Mouse (Mus musculus) 416B (cell line): ENCODE results near the gene Slco2a1.
"Not testable (repeated sequence)": the region's sequence is repeated elsewhere in the genome, so short reads cannot be mapped to it uniquely, and the experiment has no call there.

Experiments
- DNase-seq: peaks from one replicate; pipeline ENCODE4 v3.0.0; 2011; ENCODE audit warnings: low read depth

Slco2a1 gene

DNA sequence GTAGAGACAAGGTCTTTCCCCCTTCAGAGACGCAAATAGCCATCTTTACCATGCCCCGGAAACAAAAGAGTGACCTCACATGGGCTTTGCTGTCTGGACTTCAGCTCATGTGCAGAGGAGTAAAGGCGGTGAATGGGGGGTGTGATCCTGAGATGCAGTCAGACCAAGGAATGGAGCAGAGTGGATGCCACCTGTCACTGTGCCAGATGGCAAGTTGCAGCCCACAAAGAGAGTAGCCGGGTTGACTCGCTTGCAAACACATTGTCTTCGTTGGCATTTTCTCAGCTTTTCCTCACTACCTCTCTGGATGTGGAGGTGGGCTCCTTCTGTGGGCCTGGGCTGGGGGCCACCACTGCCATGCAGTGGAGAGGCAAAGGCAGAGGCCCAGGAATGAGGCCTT, 98.2 kb downstream of the Slco2a1 start:
- DNase-seq = no peak

DNA sequence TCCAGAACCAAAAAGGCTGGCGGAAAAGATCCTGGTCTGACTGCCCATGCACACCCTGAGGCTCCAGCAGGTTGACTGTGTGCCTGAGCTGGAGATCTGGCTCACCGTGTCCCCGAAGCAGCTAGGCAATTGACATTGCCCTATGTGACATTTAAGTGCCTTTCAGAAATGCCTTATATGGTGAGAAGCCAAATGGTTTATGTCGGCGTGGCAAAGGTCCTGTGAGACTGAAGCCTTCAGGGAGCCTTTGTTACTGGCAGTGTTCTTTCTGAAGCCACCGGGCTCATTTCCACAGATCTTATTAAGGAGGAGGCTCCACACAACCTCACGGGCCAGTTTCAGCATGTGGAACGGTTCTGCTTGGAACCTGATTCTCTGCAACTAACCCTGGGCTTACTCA, 98.8 kb downstream of the Slco2a1 start:
- DNase-seq = no peak

DNA sequence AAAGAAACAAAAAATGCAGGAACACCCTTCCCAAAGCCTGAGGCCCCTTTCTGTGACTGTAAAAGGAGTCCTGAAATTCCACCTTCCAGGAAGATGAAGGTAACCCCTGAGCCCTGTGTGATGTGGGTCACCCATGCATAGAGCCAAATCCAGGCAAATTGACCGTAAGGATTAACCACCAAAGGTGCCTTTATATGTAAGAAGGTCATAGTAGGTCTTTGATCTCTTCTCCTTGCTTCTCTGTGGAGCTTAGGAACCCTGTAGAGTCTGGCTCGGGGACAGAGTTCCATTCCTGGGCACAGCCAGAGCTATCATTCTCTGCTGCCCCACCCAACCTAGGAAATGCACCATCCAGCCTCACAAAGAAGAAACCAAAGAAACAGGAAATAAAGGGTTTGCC, 100.1 kb downstream of the Slco2a1 start:
- DNase-seq = no peak

DNA sequence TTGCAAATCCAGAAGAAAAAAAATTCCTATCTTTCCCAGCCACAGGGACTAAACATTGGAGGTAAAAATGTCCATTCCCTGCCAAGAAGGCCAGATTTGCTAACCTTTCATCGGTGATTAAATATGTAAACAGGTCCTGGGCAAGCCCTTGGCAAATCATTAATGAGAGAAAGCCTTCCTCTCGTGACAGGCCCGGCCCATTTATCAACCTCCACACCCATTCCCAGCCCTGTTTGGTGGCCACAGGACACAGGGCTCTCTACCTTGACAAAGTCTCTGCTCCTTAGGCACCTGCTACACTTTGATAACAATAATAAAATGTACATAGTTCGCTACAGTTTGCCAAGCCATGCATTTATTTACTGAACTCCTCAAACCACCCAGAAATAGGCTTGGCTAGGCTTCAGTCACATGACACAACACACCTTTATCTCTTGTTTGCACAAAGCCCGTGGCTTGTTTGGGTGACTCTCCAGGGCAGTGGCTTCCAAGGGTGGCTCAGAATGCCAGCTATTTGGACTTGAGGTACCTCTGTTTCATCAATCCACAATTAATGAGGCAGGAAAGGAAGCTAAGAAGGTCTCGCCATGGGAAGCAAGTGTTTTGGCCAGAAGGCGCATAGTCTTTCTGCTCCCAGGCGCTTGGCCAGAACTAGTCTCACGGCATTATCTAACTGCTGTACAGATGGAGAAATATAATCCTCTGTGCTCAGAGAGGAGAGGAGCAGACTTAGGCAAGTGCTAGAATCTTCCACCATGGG, 101.8 kb downstream of the Slco2a1 start:
- DNase-seq = no peak

DNA sequence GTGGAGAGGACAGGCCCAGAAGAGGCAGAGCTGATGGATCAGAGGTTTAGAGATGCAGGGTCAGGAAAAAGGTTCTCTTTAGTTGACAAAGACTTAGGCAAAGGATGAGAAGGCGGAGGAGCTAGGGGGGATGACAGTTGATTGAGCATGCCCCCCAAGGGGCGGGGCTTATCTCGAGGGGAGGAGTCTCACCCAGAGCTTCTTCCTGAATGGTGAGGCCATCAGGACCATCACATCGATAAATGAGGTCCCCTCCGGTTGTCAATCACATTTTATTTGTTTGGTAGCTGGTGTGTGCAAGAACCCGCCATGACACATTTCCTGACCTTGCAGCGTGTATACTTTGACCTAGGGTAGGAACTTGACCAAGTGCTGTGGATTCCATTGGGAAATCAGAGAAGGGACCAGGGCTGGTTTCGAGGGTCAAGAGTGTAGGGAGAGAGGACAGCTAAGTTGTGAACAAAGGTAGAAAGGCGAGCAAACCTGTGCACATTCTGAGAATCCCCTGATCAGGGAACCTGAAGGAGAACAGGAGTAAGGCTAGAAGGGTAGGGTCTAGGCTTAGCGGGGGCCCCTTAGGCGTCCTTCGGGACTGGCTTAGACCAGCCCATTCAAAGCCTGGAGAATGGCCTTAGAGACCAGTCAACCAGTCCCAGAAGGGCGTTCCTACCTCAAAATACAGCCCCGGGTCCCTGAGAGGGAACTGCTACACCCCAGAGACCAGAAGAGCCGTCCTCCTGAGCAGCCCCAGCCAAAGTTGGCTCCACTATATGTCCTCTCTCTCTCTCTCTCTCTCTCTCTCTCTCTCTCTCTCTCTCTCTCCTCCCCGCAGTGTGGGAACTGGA, 102.7 kb downstream of the Slco2a1 start:
- no peak for DNase-seq

DNA sequence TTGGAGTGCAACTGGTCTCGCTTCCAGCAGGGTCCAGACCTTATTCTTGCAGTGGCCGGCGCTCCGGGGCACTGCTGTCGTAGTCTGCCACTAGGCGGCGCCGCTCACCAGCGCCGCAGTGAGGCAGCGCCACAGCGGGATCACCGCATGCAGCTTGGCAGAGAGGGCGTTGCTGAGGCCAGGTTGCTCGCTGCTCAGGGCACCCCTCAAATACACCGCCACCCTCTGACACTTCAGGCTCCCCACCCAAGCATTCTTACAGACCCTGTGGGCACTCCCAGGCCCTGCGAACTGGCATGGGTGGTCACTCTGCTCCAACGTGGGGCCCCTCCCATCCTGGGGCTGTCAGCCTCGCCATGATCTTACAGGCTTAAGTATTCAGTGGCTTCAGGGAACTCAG, 103.7 kb downstream of the Slco2a1 start:
- DNase-seq = no peak

DNA sequence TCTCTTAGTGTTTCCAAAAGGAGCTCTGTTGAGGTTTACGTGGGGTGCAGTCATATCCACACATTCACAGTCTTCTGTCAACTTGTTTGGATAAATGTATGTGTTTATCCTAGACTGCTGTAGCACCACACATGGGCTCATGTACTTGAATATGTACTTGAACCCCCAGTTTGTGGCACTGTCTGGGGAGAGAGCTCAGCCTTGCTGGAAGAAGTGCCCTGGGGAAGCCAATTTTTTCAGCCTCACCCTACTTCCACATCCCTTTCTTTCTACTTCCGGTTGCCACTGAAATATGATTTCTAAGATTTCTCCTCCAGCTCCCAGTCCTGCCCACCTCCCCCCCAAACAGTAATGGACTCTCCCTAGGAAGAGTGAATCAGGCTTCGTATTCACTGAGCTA, 105.2 kb downstream of the Slco2a1 start:
- no peak for DNase-seq

DNA sequence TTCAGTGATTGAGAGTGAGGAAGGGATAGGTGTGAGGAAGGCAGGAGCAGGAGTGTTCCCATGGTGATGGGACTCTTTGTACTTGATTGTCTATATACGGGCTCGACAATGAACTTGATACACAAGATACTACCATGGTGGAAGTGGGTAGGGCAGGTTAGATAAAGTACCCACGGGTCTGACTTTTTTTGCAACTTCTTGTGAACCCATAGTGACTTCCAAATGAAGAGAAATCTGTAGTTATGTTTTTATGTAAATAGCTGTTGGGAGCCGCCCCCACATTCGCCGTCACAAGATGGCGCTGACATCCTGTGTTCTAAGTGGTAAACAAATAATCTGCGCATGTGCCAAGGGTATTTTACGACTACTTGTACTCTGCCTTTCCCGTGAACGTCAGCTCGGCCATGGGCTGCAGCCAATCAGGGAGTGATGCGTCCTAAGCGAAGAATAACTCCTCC, 119.9 kb downstream of the Slco2a1 start:
- not testable (repeated sequence) for DNase-seq

DNA sequence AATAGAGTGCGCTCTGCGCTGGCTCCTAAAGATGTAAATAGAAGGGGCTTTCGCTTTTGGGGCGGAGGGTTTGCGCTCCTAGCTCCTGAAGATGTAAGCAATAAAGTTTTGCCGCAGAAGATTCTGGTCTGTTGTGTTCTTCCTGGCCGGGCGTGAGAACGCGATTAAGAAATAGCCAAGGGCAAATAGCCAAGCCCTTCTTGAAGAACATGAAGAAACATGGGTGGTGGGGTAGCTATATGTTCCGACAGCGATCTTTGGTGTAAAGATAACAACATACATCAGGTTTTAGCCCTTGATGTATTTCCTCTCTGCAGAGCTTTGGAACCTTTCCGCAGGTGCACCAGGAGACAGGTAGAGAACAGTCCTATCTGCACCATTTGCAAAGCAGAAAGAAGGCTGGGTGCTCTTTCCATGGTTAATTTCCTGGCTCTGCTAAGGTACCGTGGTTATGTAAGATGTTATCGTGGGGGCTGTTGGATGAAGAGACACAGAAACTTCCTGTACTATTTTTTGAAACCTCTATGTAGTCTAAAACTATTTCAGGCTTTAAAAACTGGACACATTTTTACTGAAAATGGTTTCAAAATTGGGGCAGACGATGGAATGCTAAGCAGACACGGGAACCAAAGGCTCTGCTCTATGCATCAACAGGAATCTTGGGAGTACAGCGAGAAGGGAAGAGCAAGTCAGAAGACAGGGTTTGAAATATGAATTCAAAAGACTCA, 120.6 kb downstream of the Slco2a1 start:
- no peak for DNase-seq

DNA sequence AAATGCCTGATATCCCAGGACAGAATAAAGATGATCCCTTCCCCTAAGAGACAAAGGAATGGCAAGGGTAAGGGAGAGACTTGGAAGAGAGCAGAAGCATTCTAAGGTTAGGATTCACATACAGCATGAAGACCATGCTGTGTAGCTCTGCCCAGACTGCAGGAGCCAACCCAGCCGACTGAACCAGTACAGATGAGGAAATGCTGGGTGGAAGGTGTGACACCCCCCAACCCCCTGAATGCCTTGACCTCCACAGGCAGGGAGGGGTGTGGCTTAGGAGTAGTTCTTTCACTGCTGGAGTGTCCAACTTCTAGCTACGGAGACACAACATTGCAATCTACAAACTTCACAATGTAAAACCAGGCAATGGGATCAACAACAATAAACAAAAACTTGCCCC, 121.4 kb downstream of the Slco2a1 start:
- DNase-seq = no peak

DNA sequence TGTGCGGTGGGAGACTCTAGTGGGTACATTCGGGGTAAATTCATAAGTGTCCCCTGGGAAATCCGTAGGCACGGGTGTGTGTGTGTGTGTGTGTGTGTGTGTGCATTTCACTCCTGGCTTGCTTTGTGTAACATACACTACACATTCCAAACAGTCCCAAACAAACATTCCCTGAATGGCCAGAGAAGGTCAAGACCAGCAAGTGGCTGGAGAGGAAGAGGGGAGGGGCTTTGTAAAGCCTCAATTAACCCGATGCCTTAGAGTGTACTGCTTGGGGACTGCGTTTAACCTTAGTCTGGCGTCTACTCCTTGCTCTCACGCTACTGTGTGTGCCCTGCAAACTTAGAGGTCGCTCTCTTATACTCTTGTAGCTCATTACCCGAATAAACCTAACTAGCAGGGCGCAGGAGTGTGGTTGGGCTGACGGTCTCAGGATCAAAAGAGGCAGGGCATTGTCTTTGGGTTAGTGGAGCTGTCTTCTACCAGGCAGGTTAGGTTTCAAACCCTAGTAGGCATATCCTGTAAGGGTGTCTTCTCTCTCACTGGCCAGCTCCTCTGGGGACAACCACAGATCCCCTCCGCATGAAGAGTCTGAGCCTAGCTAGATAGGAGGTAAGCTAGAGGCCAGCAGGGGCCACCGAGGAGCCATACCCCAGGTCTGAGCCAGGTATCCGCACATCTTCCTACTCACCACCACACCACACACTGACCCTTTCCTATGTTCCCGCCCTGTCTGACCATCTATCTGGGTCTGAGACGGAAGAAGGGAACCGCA, 122.4 kb downstream of the Slco2a1 start:
- no peak for DNase-seq

DNA sequence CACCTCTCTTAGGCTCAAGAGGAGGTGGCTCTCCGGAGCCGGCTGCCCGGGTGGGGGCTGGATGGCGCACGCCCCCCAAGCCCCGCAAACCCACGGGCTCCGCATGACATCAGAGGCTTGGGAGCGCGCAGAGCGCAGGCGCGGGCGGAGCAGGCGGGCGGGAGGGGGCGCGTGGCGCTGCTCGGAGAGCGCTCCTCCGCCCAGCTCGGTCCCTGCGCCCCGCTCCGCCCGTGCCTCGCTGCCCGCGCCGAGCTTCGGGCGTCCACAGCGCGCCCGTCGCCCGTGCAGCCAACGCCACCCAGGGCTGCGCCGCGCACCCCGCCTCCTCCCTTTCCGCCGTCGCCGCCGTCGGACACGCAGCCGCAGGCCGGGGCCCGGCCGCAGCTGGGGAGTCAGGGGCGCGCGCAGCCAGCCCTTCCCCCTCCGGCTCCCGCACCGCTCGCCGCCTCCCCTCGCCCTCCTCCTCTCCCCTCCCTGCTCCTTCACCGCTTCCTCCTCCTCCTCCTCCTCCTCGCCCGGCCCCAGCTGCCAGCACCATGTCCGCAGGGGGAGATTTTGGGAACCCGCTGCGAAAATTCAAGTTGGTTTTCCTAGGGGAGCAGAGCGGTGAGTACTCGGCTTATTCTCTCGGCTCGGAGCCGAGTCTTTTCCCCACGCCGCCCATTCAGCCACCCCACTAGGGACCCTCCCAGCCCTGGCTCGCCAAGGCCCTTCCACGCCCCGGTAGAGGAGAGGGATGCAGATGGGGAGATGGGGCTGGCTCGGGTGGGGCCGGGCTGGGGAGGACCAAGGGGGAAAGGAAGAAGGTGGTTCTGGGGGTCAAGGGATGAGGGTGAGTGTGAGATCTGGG, 123.3 kb downstream of the Slco2a1 start, which contains the start of gene Rab6b:
Rab6b (plus strand) TSS at position 167 of the 850 bp plus-strand sequence.
- DNase-seq = no peak

DNA sequence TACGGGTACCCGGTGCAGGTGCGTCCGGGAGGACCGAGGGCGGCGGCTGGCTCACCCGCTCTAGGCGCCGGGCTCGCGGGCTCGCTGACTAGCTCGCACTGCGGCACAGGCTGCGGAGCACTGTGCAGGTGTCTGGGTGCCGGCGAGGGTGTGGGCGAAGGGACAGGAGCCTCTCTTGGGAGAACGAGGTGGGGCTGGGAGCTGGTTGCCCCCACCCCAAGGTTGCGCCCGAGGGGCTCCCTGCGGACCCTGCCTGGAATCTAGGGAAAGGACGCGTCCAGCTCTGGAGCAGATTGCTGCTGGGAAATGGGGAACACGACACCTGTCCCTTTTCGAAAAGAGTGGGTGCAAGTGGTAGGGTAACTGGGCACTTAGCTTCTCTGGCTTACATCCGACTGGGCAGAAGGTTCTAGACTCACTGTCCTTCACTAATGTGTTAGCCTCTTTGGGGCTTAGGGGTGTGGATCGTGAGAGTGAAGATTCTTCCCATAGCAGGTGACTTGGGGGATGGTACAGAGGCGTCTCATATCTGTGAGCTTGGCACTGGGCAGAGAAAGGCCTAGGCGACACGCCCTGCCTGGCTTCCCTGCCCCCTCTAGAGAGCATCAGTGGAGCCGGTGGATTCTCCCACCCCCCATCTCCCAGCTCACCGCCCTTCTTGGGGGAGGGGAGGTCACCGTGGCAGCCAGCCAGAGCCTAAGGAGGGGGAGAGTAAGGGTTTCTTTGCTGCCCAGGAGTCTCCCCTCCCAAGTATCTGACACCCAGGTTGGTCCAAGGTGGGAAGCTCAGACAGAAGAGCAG, 124.2 kb downstream of the Slco2a1 start:
- DNase-seq = no peak

DNA sequence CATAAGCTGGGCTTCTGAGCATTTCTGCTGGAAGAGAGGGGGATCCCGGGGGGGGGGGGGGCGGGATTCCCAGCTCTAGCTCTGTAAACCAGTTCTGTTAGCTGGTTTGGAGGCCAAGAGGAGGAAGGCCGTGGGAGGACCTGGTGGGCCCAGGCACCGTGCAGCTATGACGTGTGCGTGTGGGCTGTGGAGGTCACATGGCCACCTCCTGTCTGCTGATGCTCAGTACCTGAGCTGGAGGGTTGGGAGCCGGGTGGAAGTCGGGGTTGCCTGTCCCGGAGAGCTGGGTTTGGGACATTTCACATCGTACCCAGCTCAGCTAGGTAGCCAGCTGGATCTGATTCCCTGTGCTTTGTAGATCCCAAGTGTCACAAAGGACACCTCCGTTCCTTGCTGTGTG, 124.8 kb downstream of the Slco2a1 start:
- no peak for DNase-seq

DNA sequence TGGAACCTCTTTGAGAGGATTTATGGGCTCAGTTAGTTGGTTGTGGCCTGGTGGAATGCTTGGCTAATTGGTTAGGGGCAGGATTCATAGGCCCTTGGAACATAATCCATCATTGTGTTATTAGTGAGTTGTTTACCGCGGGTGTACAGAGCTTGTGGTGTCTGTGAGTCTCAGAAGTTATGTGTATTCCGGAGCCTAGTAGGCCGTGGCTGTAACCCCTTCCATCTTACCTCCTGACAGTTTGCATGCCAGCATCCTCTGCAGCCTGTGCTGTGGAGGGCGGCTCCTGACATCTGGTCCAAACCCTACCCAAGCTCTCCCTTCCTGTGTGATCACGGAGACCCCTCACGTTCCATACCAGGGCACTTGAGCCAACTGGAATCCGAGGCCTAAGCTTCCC, 125.8 kb downstream of the Slco2a1 start:
- no peak for DNase-seq

DNA sequence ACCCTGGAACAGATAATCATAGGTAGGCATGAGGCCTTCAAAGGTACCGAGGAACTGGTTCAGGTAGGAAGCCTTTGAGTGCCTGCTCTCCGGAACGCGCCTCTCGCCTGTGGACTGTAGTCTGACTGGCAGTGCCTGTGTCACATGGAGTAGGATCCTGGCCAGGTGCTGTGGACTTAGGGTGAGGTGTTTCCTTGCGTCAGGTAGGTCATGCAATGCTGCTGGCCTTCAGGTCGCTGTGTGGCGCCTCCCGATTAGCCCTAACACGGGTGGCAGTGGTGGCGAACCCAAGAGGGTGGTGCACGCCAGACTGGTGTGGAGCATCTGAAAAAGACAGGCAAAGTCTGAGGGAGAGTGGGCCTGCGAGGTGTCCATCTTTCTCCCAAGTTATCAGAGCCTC, 126.4 kb downstream of the Slco2a1 start:
- DNase-seq = no peak

DNA sequence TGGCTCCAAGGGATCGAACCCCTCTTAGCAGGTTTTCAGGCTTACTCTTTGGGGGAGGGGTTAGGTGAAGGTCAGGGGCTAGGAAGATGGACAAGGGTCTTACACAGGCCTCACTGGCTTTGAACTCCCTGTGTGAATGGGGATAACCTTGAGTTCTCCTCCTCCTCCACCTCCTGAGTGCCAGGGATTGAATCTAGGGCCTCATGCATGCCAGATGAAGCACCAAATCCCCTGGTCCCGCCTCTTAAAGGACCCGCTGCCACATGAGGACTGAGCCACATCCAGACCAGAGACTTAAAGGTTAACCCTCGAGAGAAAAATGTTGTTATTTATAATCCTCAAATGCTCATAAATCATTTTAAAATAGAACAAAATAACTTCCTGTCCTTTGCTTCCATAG, 128.4 kb downstream of the Slco2a1 start:
- no peak for DNase-seq

DNA sequence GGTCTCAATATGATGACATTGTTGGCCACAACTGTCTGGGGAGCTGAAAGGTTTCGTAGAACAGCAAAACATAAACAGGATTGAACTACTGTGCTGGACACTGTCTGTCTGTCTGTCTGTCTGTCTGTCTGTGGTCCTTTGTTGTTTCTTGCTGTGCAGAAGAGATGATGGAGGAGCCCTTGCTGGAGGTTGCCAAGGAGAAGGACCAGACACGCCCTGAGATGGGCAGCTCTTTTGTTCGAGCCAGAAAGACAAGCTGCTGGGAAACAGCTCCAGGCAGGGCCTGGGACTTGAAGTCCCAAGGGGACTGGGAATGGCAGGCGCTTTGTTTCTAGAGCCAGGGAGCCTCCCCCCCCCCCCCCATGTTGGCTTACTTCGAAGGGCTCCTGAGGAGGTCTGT, 129.0 kb downstream of the Slco2a1 start:
- DNase-seq = no peak

DNA sequence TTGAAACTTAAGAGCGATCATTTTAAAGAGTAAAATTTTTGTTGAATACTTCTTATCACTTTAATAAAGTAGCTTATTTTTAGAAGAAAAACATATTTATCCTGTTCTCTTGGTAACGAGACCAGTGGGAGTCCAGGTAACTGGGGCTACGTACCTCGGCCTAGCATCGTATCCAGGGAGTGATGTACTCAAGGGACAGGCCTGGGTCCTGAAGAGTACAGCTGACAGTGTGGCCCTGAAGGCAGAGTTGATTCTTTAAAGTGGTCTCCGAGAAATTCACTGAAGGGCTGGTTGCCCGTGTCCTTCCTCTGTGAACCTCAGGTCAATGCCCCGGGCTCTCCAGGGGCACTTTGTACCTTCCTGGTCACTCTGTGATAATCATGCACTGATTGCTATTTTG, 129.4 kb downstream of the Slco2a1 start:
- no peak for DNase-seq

DNA sequence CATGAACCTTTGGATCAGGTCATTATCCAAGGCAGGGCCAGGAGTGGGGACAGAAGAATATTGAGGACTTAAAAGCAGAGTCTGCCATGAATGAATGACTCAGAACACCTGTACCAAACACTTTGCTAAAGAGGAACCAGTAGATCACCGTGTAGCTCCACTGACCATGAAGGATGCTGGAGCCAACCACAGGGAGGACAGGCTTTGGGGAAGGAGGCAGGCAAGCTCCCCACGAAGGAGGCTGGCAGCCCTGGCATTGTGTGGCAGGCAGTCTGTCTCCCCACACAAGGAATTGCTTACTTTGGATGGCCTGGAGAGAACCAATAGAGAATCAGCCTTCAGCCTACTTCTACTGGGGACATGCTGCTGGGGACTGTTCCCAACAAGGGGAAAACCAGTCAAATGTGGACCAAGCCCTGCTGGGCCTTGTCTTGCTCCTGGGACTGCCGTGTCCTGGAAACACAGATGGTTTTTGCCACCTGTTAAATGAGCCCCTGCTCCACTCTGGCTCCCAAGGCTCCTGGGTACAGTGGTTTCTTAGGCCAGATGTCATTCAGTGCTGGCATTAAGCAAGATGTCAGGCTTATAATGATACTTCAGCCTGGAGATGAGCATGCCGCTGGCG, 130.3 kb downstream of the Slco2a1 start:
- DNase-seq = no peak
